Comparison of ENCODE assay signal across 14 mouse cellular contexts in genomic region chr9:23464981-23465630, GRCm38 (mm10).
DNase-seq lines count a peak whose midpoint lies in the region; ATAC-seq and TF ChIP-seq lines count a peak whose summit lies in the region.
"Had no signal": no experiment of that assay in that cellular context is flagged by ENCODE, and none has a peak within 500 bp of the region (broad histone marks: within the 10 kb centered on the region; RNA-seq: fewer than 3 reads in every experiment).

No protein-coding gene starts in this region.

- no peak overlapping the region for H3K4me2 ChIP-seq in forebrain, embryonic 11.5 days (ENCODE audit: low read depth, low read length, severe bottlenecking)
- H3K4me2 ChIP-seq in kidney, embryonic 15.5 days = no peak overlapping the region
- H3K4me2 ChIP-seq: limb, embryonic 15.5 days; neural tube, embryonic 15.5 days had no signal

- no peaks in the 10 kb centered on the region for H3K9me3 ChIP-seq in forebrain, embryonic 11.5 days (ENCODE audit: control insufficient read depth, low read length)
- no peaks in the 10 kb centered on the region for H3K9me3 ChIP-seq in kidney, embryonic 15.5 days (replicated peaks)
- H3K9me3 ChIP-seq: limb, embryonic 15.5 days; neural tube, embryonic 15.5 days had no signal

- 81% methylated on average over 7 of the region's 7 CpGs for WGBS in forebrain, embryonic 11.5 days
- 81% methylated on average over 7 of the region's 7 CpGs for WGBS in kidney, embryonic 15.5 days

- H3K27ac ChIP-seq in forebrain, embryonic 11.5 days (ENCODE audit: low read depth, low read length) = no peak overlapping the region
- no peak overlapping the region for H3K27ac ChIP-seq in kidney, embryonic 15.5 days
- H3K27ac ChIP-seq: limb, embryonic 15.5 days; neural tube, embryonic 15.5 days had no signal

- TF ChIP-seq CTCF in C2C12 (IDR thresholded peaks at IDR 0.05; ENCODE audit: control insufficient read depth, insufficient read depth, insufficient read length) = no peak

- no peaks in the 10 kb centered on the region for H3K36me3 ChIP-seq in C2C12 (ENCODE audit: control insufficient read depth, insufficient read depth)
- no peaks in the 10 kb centered on the region for H3K36me3 ChIP-seq in forebrain, embryonic 11.5 days (ENCODE audit: control insufficient read depth, insufficient read depth, low read length)
- no peaks in the 10 kb centered on the region for H3K36me3 ChIP-seq in kidney, embryonic 15.5 days
- H3K36me3 ChIP-seq: limb, embryonic 15.5 days; neural tube, embryonic 15.5 days had no signal

- H3K9ac ChIP-seq in forebrain, embryonic 11.5 days (ENCODE audit: low read length) = no peak overlapping the region
- H3K9ac ChIP-seq in kidney, embryonic 15.5 days = no peak overlapping the region
- H3K9ac ChIP-seq: limb, embryonic 15.5 days; neural tube, embryonic 15.5 days had no signal

- peak; percentile 31 to 52 for DNase-seq in heart, adult 18-20 months
- DNase-seq in heart, postnatal 14 days = no peak
- peak; percentile 35 for DNase-seq in adrenal gland, postnatal 10 days
- DNase-seq in lung, postnatal 25 days (ENCODE audit: low spot score) = peak; percentile 66
- no peak for DNase-seq in thymus, adult 18-20 months
- no peak for DNase-seq in forebrain, embryonic 11.5 days (ENCODE audit: low spot score)
- DNase-seq: cerebellum, adult 9-11 months; right cerebral cortex, postnatal 14 days; thymus, postnatal 36 days had no signal

- H3K27me3 ChIP-seq in C2C12 (ENCODE audit: control insufficient read depth, insufficient read depth, insufficient read length) = no peaks in the 10 kb centered on the region
- no peaks in the 10 kb centered on the region for H3K27me3 ChIP-seq in forebrain, embryonic 11.5 days (ENCODE audit: control insufficient read depth, insufficient read depth, low read length)
- H3K27me3 ChIP-seq in kidney, embryonic 15.5 days = no peaks in the 10 kb centered on the region
- H3K27me3 ChIP-seq: limb, embryonic 15.5 days; neural tube, embryonic 15.5 days; Patski had no signal

- H3K79me2 ChIP-seq in C2C12 (ENCODE audit: control insufficient read depth, insufficient read depth) = peaks cover 7% of the 10 kb centered on the region

- H3K79me3 ChIP-seq in C2C12 (ENCODE audit: low read depth) = no peaks in the 10 kb centered on the region

- ATAC-seq in forebrain, embryonic 11.5 days (replicated peaks; ENCODE audit: low FRiP score) = no peak
- no peak for ATAC-seq in kidney, embryonic 15.5 days (replicated peaks; ENCODE audit: low FRiP score)
- ATAC-seq: Patski had no signal

- intact Hi-C loops in heart, postnatal 14 days (cut with DNase I) = no loop called here

- no peak overlapping the region for H3K4me3 ChIP-seq in C2C12 (ENCODE audit: insufficient read depth, poor library complexity, severe bottlenecking)
- H3K4me3 ChIP-seq in forebrain, embryonic 11.5 days (ENCODE audit: low read depth, low read length) = no peak overlapping the region
- no peak overlapping the region for H3K4me3 ChIP-seq in kidney, embryonic 15.5 days (replicated peaks)
- H3K4me3 ChIP-seq: limb, embryonic 15.5 days; neural tube, embryonic 15.5 days had no signal

- no peak overlapping the region for H3ac ChIP-seq in C2C12 (ENCODE audit: control insufficient read depth, insufficient read length, low read depth)

- no peaks in the 10 kb centered on the region for H3K4me1 ChIP-seq in forebrain, embryonic 11.5 days (replicated peaks; ENCODE audit: control insufficient read depth, insufficient read depth, low read length)
- no peaks in the 10 kb centered on the region for H3K4me1 ChIP-seq in kidney, embryonic 15.5 days
- H3K4me1 ChIP-seq: neural tube, embryonic 15.5 days had no signal

TF ChIP-seq in C2C12, 6 proteins besides CTCF, POLR2A, EP300 and RAD21:
- TF ChIP-seq FOSL1 (IDR thresholded peaks at IDR 0.05; ENCODE audit: insufficient read depth, low read length, poor library complexity, severe bottlenecking) = no peak
- TF ChIP-seq MYOD1 (IDR thresholded peaks at IDR 0.05; ENCODE audit: control insufficient read depth, insufficient read length, low read depth) = no peak
- TF ChIP-seq USF1 (IDR thresholded peaks at IDR 0.05; ENCODE audit: low read depth) = peak; percentile 93
- TF ChIP-seq CEBPB (IDR thresholded peaks at IDR 0.05; ENCODE audit: low read depth) = peak; percentile 91

Comparison
In these comparisons a context has a peak if more than half of its experiments do, and no peak if none do; other contexts are left out.
1. DNase-seq: peak in heart, adult 18-20 months (2 of 2), adrenal gland, postnatal 10 days (single experiment) and lung, postnatal 25 days (single experiment); none in heart, postnatal 14 days (0 of 2), thymus, adult 18-20 months (0 of 2) and forebrain, embryonic 11.5 days (single experiment).